Mouse (Mus musculus) E14TG2a.4 (cell line): ENCODE data around the gene Rasl2-9.

Experiments
- CTCF ChIP-seq: conservative IDR thresholded peaks from 2 replicates; pipeline ENCODE4 v1.5.1; 2014; ENCODE audit warnings: low read length
- POU5F1 ChIP-seq: IDR thresholded peaks from 2 replicates; pipeline ENCODE4 v1.6.1; 2014; ENCODE audit warnings: low read length, borderline replicate concordance

DNA sequence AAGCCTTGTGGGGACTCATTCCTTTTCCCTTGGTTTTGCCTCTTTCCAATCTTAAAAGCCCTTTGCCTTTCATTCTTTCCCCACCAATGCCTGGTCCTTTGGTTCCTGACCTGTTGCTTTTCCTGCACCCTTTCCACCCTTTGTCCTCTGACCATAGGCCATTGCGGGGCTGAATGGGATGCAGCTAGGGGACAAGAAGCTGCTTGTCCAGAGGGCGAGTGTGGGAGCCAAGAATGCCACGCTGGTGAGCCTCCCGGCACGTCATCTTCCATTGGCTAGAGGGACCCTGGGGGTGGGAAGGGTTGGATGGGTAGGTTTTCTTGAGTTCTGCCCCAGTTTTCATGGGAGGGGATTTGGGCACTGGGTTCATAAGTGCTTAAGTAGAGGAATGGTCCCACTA, 50.8 kb downstream of the Rasl2-9 start:
- TF ChIP-seq CTCF, result no peak
- no peak for TF ChIP-seq POU5F1
